Mouse (Mus musculus) heart, adult 2 months (tissue): ENCODE measurements at regions not wholly inside any gene's neighbourhood (a gene's known extent, or its start where the extent isn't known, plus 50 kb on each side); places are given as distances from the start of the nearest gene placed in this dataset.
"Not testable (repeated sequence)": the region's sequence is repeated elsewhere in the genome, so short reads cannot be mapped to it uniquely, and the experiment has no call there.

Experiments
- DNase-seq, 2 experiments: peaks; one replicate each; pipeline ENCODE4 v3.0.0; 2021
- H3K27ac ChIP-seq: fragments of 200-600 bp; 2 replicates; pipeline ENCODE4 v1.8.1; 2022
- H3K27me3 ChIP-seq: fragments of 200-500 bp; 2 replicates; pipeline ENCODE4 v1.6.1; 2012; ENCODE audit warnings: mild to moderate bottlenecking, low read length, inconsistent platforms, mixed read lengths; ENCODE audit not compliant: control insufficient read depth, insufficient read depth
- H3K36me3 ChIP-seq: fragments of 200-500 bp; 2 replicates; pipeline ENCODE4 v1.6.1; 2012; ENCODE audit warnings: low read length, inconsistent platforms; ENCODE audit not compliant: control insufficient read depth, insufficient read depth
- H3K4me1 ChIP-seq: fragments of 200-500 bp; 2 replicates; pipeline ENCODE4 v1.6.1; 2011; ENCODE audit warnings: low read length; ENCODE audit not compliant: control insufficient read depth, insufficient read depth
- H3K4me3 ChIP-seq: fragments of 200-600 bp; 2 replicates; pipeline ENCODE4 v1.8.1; 2022
- H3K79me2 ChIP-seq: fragments of 200-500 bp; replicated peaks from 2 replicates; pipeline ENCODE4 v1.6.1; 2012; ENCODE audit warnings: mild to moderate bottlenecking, inconsistent platforms, low read length, moderate library complexity, mixed read lengths; ENCODE audit not compliant: control insufficient read depth, insufficient read depth
- H3K9ac ChIP-seq: fragments of 200-500 bp; 2 replicates; pipeline ENCODE4 v1.6.1; 2012; ENCODE audit warnings: low read depth, mild to moderate bottlenecking, control low read depth, inconsistent platforms, low read length, mixed read lengths
- CTCF ChIP-seq: fragments of 200-600 bp; IDR thresholded peaks from 2 replicates; pipeline ENCODE4 v1.8.1; 2022; ENCODE audit warnings: antibody characterized with exemption, mild to moderate bottlenecking, moderate library complexity
- EP300 ChIP-seq: fragments of 200-500 bp; IDR thresholded peaks from 2 replicates; pipeline ENCODE4 v1.6.1; 2011; ENCODE audit warnings: low read depth, low read length, control low read depth; ENCODE audit not compliant: insufficient read depth
- POLR2A ChIP-seq: fragments of 200-500 bp; IDR thresholded peaks from 2 replicates; pipeline ENCODE4 v1.6.1; 2011; ENCODE audit warnings: mild to moderate bottlenecking, low read depth, low read length, control low read depth; ENCODE audit not compliant: insufficient read depth
- WGBS: fragments of 180-500 bp; shearing (Covaris S2); methylation state at CpG from one replicate; pipeline ENCODE4 v1.1.7; 2018; 5-methylcytosine and 5-hydroxymethylcytosine counted together
- intact Hi-C: fragments of 180-260 bp; cut with DNase I; formaldehyde crosslinking; loops from one replicate; pipeline ENCODE4 v1.15.1; 2025

GRCm38 (mm10) chr15:3711764-3712163, 128.5 kb upstream of the Ghr start:
- H3K36me3 ChIP-seq = no peaks in the 10 kb centered on the region
- intact Hi-C loops = no loop called here
- no peak overlapping the region for H3K9ac ChIP-seq
- no peak for DNase-seq
- TF ChIP-seq EP300 (no peak), CTCF (no peak), POLR2A (no peak)
- no peaks in the 10 kb centered on the region for H3K79me2 ChIP-seq
- H3K27me3 ChIP-seq = no peaks in the 10 kb centered on the region
- H3K4me3 ChIP-seq = no peak overlapping the region
- no peaks in the 10 kb centered on the region for H3K4me1 ChIP-seq
- no peak overlapping the region for H3K27ac ChIP-seq
- WGBS = 80% methylated on average over 1 of the region's 1 CpGs

- H3K27ac ChIP-seq = peak overlapping the region; percentile 56
- no peaks in the 10 kb centered on the region for H3K79me2 ChIP-seq
- H3K36me3 ChIP-seq = no peaks in the 10 kb centered on the region
- no peaks in the 10 kb centered on the region for H3K4me1 ChIP-seq
- TF ChIP-seq POLR2A (no peak), EP300 (0 out of 2 replicates have a peak, but pooled peaks have one; percentile 27)
- no peak overlapping the region for H3K4me3 ChIP-seq
- DNase-seq = peak; percentile 36 to 47
- 54% methylated on average over 11 of the region's 11 CpGs for WGBS
- no peaks in the 10 kb centered on the region for H3K27me3 ChIP-seq
- intact Hi-C loops = no loop called here
- H3K9ac ChIP-seq = no peak overlapping the region
Measured at GRCm38 (mm10) chr15:3707089-3708078, 124.1 kb upstream of the Ghr start.

DNA sequence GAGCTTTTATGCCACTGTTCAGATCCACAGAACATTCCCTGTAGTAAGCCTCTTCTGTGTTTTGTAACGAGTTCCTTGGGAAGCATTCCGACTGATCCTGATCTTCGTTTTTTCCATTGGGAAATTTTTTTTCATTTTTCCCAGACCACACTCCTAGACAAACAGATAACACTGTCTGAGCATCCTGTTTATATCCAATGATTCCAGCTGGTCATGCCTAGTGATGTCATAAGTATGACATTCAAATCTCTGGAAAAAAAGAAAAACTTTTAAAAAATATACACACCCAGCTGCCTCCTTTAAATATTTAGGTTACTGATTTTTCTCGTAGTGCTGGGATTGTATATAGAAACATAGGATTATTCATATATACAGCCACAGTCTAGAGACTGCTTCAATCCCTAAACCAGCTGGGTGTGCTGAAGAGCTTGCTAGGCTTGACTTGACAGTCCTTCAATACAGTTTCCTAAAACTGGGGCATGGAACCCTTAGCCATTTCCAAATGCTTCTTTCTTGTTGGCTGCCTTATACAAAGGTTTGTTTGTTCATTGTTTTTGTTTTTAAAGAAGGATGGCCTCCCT, 116.0 kb upstream of the Ghr start:
- intact Hi-C loops = no loop called here
- Histone ChIP-seq H3K4me1 (no peaks in the 10 kb centered on the region; the same call in 1 of the 2 replicates), H3K36me3 (no peaks in the 10 kb centered on the region), H3K79me2 (no peaks in the 10 kb centered on the region), H3K4me3 (no peak overlapping the region), H3K27me3 (no peaks in the 10 kb centered on the region), H3K27ac (peak overlapping the region; percentile 54), H3K9ac (no peak overlapping the region)
- 22% methylated on average over 4 of the region's 4 CpGs for WGBS
- TF ChIP-seq EP300 (no peak), CTCF (no peak), POLR2A (no peak)
- DNase-seq = no peak

DNA sequence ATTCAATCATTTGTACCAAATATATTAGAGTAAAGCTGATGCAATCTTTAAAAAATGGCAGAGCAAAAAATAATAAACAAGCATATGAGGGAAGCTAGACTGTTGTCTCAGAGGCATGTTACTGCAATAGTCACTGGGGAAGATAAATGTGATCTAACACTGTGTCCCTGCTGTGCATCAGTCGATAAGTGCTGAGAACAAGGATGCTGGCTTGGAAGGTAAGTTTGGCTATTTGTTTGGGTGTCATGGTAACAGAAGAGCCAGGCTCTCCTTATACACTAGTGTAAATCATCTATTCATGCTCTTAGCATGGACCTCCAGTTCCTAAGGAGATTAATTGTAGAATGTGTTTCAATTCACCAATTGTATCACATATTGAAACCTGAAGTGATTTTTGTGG, 102.0 kb upstream of the Ghr start:
- Histone ChIP-seq H3K4me1 (no peaks in the 10 kb centered on the region), H3K27ac (no peak overlapping the region), H3K4me3 (no peak overlapping the region), H3K79me2 (no peaks in the 10 kb centered on the region), H3K27me3 (no peaks in the 10 kb centered on the region), H3K9ac (no peak overlapping the region), H3K36me3 (no peaks in the 10 kb centered on the region)
- intact Hi-C loops = no loop called here
- 55% methylated on average over 1 of the region's 1 CpGs for WGBS
- no peak for DNase-seq
- TF ChIP-seq EP300 (no peak), CTCF (no peak), POLR2A (no peak)

- WGBS = 69% methylated on average over 4 of the region's 4 CpGs
- H3K36me3 ChIP-seq, H3K4me3 ChIP-seq, H3K79me2 ChIP-seq, DNase-seq, intact Hi-C loops, H3K9ac ChIP-seq, H3K4me1 ChIP-seq, H3K27me3 ChIP-seq, H3K27ac ChIP-seq: not testable (repeated sequence)
Measured at GRCm38 (mm10) chr15:3677026-3677425, 93.7 kb upstream of the Ghr start.

DNA sequence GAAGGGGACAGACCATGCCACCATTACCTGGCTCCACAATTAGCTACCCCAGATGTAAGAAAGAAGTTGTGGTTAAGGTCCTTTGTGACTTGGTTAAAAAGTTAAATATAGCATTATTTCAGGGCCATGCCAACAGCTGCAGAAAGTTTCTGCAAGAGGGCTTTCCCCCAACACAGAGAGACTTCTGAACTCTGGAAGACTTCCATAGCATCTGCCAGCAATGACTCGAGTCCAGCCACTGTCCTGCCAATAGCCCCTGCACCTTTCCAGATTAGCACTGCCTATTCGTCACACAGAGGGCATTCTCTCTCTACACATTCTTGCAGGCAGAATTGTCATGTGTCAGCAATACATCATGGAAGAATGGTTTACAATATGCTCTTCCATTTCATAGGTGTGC, 89.3 kb upstream of the Ghr start:
- intact Hi-C loops = no loop called here
- no peaks in the 10 kb centered on the region for H3K79me2 ChIP-seq
- TF ChIP-seq EP300 (no peak), POLR2A (no peak), CTCF (no peak)
- H3K9ac ChIP-seq = no peak overlapping the region
- no peak overlapping the region for H3K4me3 ChIP-seq
- H3K27me3 ChIP-seq = no peaks in the 10 kb centered on the region
- no peaks in the 10 kb centered on the region for H3K36me3 ChIP-seq
- no peaks in the 10 kb centered on the region; the same call in 1 of the 2 replicates for H3K4me1 ChIP-seq
- H3K27ac ChIP-seq = no peak overlapping the region
- peak in 1 of 2 experiments; percentile 4 for DNase-seq
- WGBS = 38% methylated on average over 2 of the region's 2 CpGs
